Mouse (Mus musculus) limb, embryonic 13.5 days (tissue): Measurements from ENCODE around the gene Gm8257. TPM values are rescaled to one million over a fixed set of nuclear protein-coding genes. Genes with fewer than 3 reads are reported as not detected.
"Not testable (repeated sequence)": the region's sequence is repeated elsewhere in the genome, so short reads cannot be mapped to it uniquely, and the experiment has no call there.

Experiments used
- ATAC-seq: fragments of 200-750 bp; cut with Nextera tagmentation; 2 replicates; pipeline ENCODE4 v1.8.0; 2017; ENCODE audit warnings: low read depth, moderate number of reproducible peaks, moderate TSS enrichment; ENCODE audit not compliant: low FRiP score
- H3K27ac ChIP-seq: fragments of 300-500 bp; sonication (generic); 2 replicates; pipeline ENCODE4 v1.5.1; 2015; ENCODE audit warnings: inconsistent platforms, mild to moderate bottlenecking, moderate library complexity
- H3K27me3 ChIP-seq: fragments of 300-500 bp; sonication (generic); 2 replicates; pipeline ENCODE4 v1.6.1; 2015; ENCODE audit warnings: mild to moderate bottlenecking, inconsistent platforms
- H3K36me3 ChIP-seq: fragments of 300-500 bp; sonication (generic); 2 replicates; pipeline ENCODE4 v1.6.1; 2015; ENCODE audit warnings: inconsistent platforms, mild to moderate bottlenecking, moderate library complexity
- H3K4me1 ChIP-seq: fragments of 300-500 bp; sonication (generic); 2 replicates; pipeline ENCODE4 v1.6.1; 2015; ENCODE audit warnings: inconsistent platforms
- H3K4me2 ChIP-seq: fragments of 300-500 bp; sonication (generic); replicated peaks from 2 replicates; pipeline ENCODE4 v1.6.1; 2015; ENCODE audit warnings: inconsistent platforms, mild to moderate bottlenecking, moderate library complexity
- H3K4me3 ChIP-seq: fragments of 300-500 bp; sonication (generic); 2 replicates; pipeline ENCODE4 v1.5.1; 2015; ENCODE audit warnings: moderate library complexity, mild to moderate bottlenecking, inconsistent platforms
- H3K9ac ChIP-seq: fragments of 300-500 bp; sonication (generic); 2 replicates; pipeline ENCODE4 v1.6.1; 2015; ENCODE audit warnings: mild to moderate bottlenecking, inconsistent platforms
- H3K9me3 ChIP-seq: fragments of 300-500 bp; sonication (generic); 2 replicates; pipeline ENCODE4 v1.6.1; 2016; ENCODE audit warnings: inconsistent platforms
- WGBS: fragments of 180-500 bp; shearing (Covaris S2); methylation state at CpG from one replicate; pipeline ENCODE4 v1.1.7; 2015; 5-methylcytosine and 5-hydroxymethylcytosine counted together
- polyA plus RNA-seq: library from polyadenylated mRNA; unstranded; fragments of >200 nt; fragmentation: Nextera tagmentation; extraction: Ambion mirVana; gene quantifications from 2 replicates; pipeline ENCODE4 v1.2.1, GENCODE M21; 2015

Gm8257 gene
- not detected in 2 replicates for polyA plus RNA-seq

GRCm38 (mm10) chr14:44706356-44706755 is at the start of gene Gm8257:
TSS of gene Gm8257 (minus strand) at chr14:44706456.
- not testable (repeated sequence) for H3K27ac ChIP-seq, H3K4me3 ChIP-seq, H3K9ac ChIP-seq, H3K9me3 ChIP-seq, H3K27me3 ChIP-seq, H3K36me3 ChIP-seq, H3K4me2 ChIP-seq, ATAC-seq, H3K4me1 ChIP-seq
- 85% methylated on average over 3 of the region's 3 CpGs for WGBS

GRCm38 (mm10) chr14:44750240-44750639 is 44.0 kb upstream of the Gm8257 start, which contains the start of gene Gm8267:
TSS of gene Gm8267 (minus strand) at chr14:44750340.
- no peaks in the 10 kb centered on the region for H3K27me3 ChIP-seq
- 77% methylated on average over 3 of the region's 3 CpGs for WGBS
- ATAC-seq: no peak

GRCm38 (mm10) chr14:44742789-44743188 is 36.5 kb upstream of the Gm8257 start:
- not testable (repeated sequence) for H3K27ac ChIP-seq, H3K27me3 ChIP-seq, H3K9ac ChIP-seq, H3K4me1 ChIP-seq, H3K9me3 ChIP-seq, H3K4me3 ChIP-seq, H3K36me3 ChIP-seq, H3K4me2 ChIP-seq, ATAC-seq
- 57% methylated on average over 1 of the region's 1 CpGs for whole genome bisulfite sequencing

More at GRCm38 (mm10) chr14:44750240-44750639, 44.0 kb upstream of the Gm8257 start, which contains the start of gene Gm8267:
- no peaks in the 10 kb centered on the region for H3K9me3 ChIP-seq
- H3K4me2 ChIP-seq: no peak within 1 kb of the TSS
- no peak within 1 kb of the TSS for H3K27ac ChIP-seq
- H3K9ac ChIP-seq: no peak within 1 kb of the TSS
- H3K4me3 ChIP-seq: no peak within 1 kb of the TSS
- no peaks in the 10 kb centered on the region for H3K4me1 ChIP-seq
- H3K36me3 ChIP-seq: no peaks in the 10 kb centered on the region

DNA sequence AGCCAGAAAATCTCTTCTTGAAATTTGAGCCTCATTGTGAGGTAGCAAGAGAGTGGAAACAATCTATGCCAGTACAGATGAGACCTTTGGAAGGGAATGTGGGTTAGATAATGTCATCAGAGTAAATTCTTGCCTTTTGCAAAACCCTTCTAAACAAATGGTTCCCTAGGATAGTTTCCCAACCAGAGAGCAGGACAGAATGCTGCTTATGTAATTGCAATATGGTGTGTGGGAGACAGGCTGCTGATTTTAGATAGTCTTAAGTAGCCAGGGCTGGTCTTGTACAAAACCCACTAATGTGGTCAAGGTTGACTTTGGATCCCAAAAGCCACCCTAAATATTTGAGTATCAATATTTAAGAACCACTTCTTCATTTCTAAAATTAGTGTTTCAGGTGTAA is 24.5 kb upstream of the Gm8257 start:
- H3K4me1 ChIP-seq, H3K36me3 ChIP-seq, H3K27ac ChIP-seq, ATAC-seq, H3K4me3 ChIP-seq, H3K4me2 ChIP-seq, H3K27me3 ChIP-seq, H3K9me3 ChIP-seq, H3K9ac ChIP-seq: not testable (repeated sequence)

DNA sequence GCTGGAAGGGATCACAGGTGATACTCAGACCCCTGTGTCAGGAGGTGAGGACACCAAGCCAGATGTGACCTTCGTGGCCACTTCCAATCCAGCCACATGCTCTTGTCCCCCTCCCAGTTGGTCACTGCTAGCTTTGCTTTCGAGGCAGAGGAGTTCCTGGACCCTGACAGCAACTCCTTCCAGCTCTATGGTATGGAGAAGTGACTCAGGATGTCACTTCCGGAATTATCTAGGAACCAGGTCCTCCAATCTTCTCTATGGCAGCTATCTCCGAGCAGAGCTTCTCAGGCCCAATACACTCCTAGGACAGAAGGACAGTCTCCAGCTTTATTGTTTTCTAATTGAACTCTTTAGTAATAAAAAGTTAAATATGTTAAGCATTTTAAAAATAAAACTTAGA is 78.5 kb downstream of the Gm8257 start, which contains the start of gene Gm5624:
Gene Gm5624 (minus strand): TSS at position 202 of the 400 bp plus-strand sequence.
- 74% methylated on average over 4 of the region's 4 CpGs for WGBS

More for the DNA sequence above, 78.5 kb downstream of the Gm8257 start, which contains the start of gene Gm5624:
- H3K36me3 ChIP-seq, H3K4me2 ChIP-seq, H3K9me3 ChIP-seq, H3K27ac ChIP-seq, H3K4me1 ChIP-seq, ATAC-seq, H3K27me3 ChIP-seq, H3K9ac ChIP-seq, H3K4me3 ChIP-seq: not testable (repeated sequence)

Other genes with a start within 250 kb of the Gm8257 start
- gene BC061237, start 214.0 kb downstream of the Gm8257 start, polyA plus RNA-seq: not detected in 2 replicates
- not detected in 2 replicates for gene Gm17093, start 188.2 kb downstream of the Gm8257 start, polyA plus RNA-seq
- not detected in 2 replicates for gene Gm8247, start 123.3 kb downstream of the Gm8257 start, polyA plus RNA-seq
- not detected in 2 replicates for gene Gm5624, start 78.5 kb downstream of the Gm8257 start, polyA plus RNA-seq
- not detected in 2 replicates for gene Gm8267, start 43.9 kb upstream of the Gm8257 start, polyA plus RNA-seq
- gene Ptgdr, start 152.9 kb upstream of the Gm8257 start, polyA plus RNA-seq: 0.09 and 0.47 TPM in 2 replicates